Mouse (Mus musculus) hindbrain, embryonic 13.5 days (tissue): Measurements from ENCODE around the gene Rxra. TPM values are rescaled to one million over a fixed set of nuclear protein-coding genes. Genes with fewer than 3 reads are reported as not detected.

Source experiments
- ATAC-seq: fragments of 200-750 bp; cut with Nextera tagmentation; 2 replicates; pipeline ENCODE4 v1.8.0; 2017; ENCODE audit warnings: moderate TSS enrichment; ENCODE audit not compliant: low FRiP score
- H3K27ac ChIP-seq: fragments of 300-500 bp; sonication (generic); 2 replicates; pipeline ENCODE4 v1.5.1; 2015; ENCODE audit warnings: inconsistent platforms, mild to moderate bottlenecking, moderate library complexity
- H3K27me3 ChIP-seq: fragments of 300-500 bp; sonication (generic); 2 replicates; pipeline ENCODE4 v1.6.1; 2015; ENCODE audit warnings: mild to moderate bottlenecking, inconsistent platforms
- H3K36me3 ChIP-seq: fragments of 300-500 bp; sonication (generic); 2 replicates; pipeline ENCODE4 v1.6.1; 2015; ENCODE audit warnings: mild to moderate bottlenecking, inconsistent platforms
- H3K4me1 ChIP-seq: fragments of 300-500 bp; sonication (generic); replicated peaks from 2 replicates; pipeline ENCODE4 v1.6.1; 2015; ENCODE audit warnings: inconsistent platforms
- H3K4me2 ChIP-seq: fragments of 300-500 bp; sonication (generic); 2 replicates; pipeline ENCODE4 v1.6.1; 2015; ENCODE audit warnings: inconsistent platforms, mild to moderate bottlenecking, moderate library complexity
- H3K4me3 ChIP-seq: fragments of 300-500 bp; sonication (generic); 2 replicates; pipeline ENCODE4 v1.5.1; 2015; ENCODE audit warnings: mild to moderate bottlenecking, inconsistent platforms
- H3K9ac ChIP-seq: fragments of 300-500 bp; sonication (generic); 2 replicates; pipeline ENCODE4 v1.6.1; 2015; ENCODE audit warnings: mild to moderate bottlenecking, inconsistent platforms
- H3K9me3 ChIP-seq: fragments of 300-500 bp; sonication (generic); 2 replicates; pipeline ENCODE4 v1.6.1; 2016; ENCODE audit warnings: inconsistent platforms
- WGBS: fragments of 180-500 bp; shearing (Covaris S2); methylation state at CpG from one replicate; pipeline ENCODE4 v1.1.7; 2015; 5-methylcytosine and 5-hydroxymethylcytosine counted together
- polyA plus RNA-seq: library from polyadenylated mRNA; unstranded; fragments of >200 nt; fragmentation: Nextera tagmentation; extraction: Ambion mirVana; gene quantifications from 2 replicates; pipeline ENCODE4 v1.2.1, GENCODE M21; 2015

Rxra gene
- polyA plus RNA-seq, 1 experiment from 2014 or later = 4.7 TPM

DNA sequence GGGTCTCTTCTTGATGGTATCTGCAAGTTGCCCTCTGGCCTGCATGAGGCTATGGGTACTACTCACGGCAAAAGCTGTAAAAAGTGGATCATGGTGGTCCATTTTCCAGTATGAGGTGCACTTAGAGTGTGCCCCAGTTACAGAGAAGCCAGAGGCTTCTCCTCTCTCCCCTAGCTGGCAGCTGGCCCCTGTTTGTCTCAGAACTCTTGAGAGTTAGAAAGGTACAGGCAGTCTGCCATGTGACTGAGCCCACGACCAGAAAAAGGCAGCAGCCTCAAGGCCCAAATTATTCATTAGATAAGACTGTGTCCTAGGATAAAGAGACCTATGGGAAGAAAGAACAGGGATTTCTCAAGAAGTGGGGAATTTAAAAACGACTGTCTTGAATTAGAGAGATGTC, 30.8 kb upstream of the Rxra start:
- no peak for ATAC-seq
- H3K27me3 ChIP-seq = peaks cover 13% of the 10 kb centered on the region
- 63% methylated on average over 3 of the region's 3 CpGs for WGBS
- no peak overlapping the region for H3K4me3 ChIP-seq
- no peak overlapping the region for H3K27ac ChIP-seq
- H3K9ac ChIP-seq = no peak overlapping the region
- H3K4me2 ChIP-seq = no peak overlapping the region
- 0 out of 2 replicates have a peak, but pooled peaks cover 3% of the 10 kb centered on the region for H3K9me3 ChIP-seq
- H3K4me1 ChIP-seq = peaks cover 35% of the 10 kb centered on the region
- H3K36me3 ChIP-seq = no peaks in the 10 kb centered on the region

DNA sequence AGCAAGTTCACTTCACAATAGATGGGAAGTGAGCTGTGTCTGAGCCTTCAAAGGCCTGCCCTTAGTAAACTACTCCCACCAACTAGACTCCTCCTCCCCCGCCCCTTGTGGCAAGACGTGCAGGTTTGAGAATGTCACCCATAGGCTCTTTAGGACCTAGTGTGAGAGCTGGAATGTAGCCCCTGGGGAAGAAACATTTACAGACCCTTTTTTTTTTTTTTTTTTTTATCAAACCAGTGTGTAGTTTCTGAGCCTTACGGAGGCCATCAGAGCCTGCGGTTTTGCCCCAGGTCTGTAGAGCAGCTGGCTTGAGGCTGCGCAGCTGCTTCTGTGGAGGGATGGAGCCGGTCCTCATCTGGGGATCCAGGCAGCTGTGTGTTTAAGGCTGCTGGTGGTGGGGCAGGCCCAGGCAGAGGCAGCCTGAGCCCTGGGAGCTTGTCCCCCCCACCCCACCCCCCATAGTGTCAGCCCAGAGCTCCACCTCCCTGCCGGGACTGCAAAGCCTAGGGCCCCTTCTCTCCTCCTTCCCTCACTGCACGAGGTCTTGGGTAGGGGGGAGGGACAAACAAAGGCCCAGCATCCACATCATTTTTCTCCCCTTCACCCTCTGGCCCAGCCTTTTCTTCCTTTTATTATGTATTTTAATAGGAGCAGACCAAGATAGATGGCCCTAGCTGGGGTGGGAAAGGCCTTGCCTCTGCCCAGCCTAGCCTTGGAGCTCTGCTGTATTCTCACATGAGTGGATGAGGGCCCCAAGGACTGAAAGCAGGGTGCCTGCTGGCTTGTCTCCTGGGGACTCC, 26.2 kb upstream of the Rxra start:
- H3K4me3 ChIP-seq = no peak overlapping the region
- no peak overlapping the region for H3K4me2 ChIP-seq
- peaks cover 23% of the 10 kb centered on the region for H3K4me1 ChIP-seq
- peaks cover 3% of the 10 kb centered on the region; the same call in 1 of the 2 replicates for H3K27me3 ChIP-seq
- no peaks in the 10 kb centered on the region for H3K36me3 ChIP-seq
- H3K9ac ChIP-seq = peak overlapping the region; percentile 31; the same call in 1 of the 2 replicates
- H3K9me3 ChIP-seq = 0 out of 2 replicates have a peak, but pooled peaks cover 3% of the 10 kb centered on the region
- peak overlapping the region; percentile 70 for H3K27ac ChIP-seq
- ATAC-seq = peak; percentile 46; the same call in 1 of the 2 replicates
- WGBS = 16% methylated on average over 8 of the region's 8 CpGs

DNA sequence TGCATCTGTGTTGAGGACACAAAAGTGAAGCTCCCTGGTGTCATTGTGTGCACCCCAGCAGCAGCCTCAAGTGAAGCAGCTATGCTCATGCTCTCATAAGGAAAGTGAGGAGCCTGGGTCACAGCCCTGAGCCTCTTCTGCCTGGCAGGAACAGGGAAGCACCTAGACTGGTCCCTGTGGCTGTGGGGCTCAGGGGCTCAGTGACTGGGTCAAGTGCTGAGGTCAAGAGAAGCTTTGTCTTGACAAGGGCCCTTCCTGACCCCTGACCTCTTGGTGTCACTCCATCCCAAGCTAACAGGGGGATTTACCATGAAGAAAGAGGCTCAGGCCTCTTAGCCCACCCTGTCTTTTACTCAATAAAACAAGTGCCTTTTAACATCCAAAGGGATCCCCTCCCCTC, 25.2 kb upstream of the Rxra start:
- 0 out of 2 replicates have a peak overlapping the region, but pooled peaks have one; percentile 70 for H3K27ac ChIP-seq
- H3K36me3 ChIP-seq = no peaks in the 10 kb centered on the region
- H3K9me3 ChIP-seq = 0 out of 2 replicates have a peak, but pooled peaks cover 3% of the 10 kb centered on the region
- H3K4me1 ChIP-seq = peaks cover 19% of the 10 kb centered on the region
- H3K4me2 ChIP-seq = no peak overlapping the region
- no peak for ATAC-seq
- H3K27me3 ChIP-seq = peaks cover 3% of the 10 kb centered on the region; the same call in 1 of the 2 replicates
- H3K9ac ChIP-seq = no peak overlapping the region
- no peak overlapping the region for H3K4me3 ChIP-seq

DNA sequence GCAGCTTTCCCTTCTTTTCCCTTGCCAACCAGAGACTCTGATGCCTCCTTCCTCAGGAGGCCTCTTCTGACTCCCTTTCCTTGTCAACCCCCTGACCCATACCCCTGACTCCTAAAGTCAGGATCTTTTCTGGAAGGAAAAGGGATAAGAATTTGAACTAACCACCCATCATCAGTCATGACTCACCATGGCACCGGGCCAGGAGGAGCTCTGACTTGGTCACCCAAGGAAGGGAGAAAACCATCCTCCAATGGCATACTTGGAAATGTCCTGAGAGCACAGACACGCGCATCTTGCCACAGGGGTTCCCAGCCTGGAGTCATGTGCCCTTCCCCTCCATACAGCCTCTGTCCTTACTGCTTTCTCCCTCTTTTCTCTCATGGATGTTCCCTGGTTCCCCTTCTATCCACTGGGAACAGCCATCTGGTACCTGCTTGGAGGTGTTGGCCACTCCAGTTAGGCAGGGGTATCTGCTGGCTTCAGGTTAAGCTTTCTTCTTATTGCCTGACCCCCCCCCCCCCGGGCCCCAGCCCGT, 22.7 kb upstream of the Rxra start:
- Histone ChIP-seq H3K4me1 (peaks cover 19% of the 10 kb centered on the region), H3K4me2 (no peak overlapping the region), H3K4me3 (no peak overlapping the region), H3K27ac (no peak overlapping the region), H3K9ac (no peak overlapping the region), H3K27me3 (no peaks in the 10 kb centered on the region), H3K36me3 (no peaks in the 10 kb centered on the region), H3K9me3 (no peaks in the 10 kb centered on the region)
- WGBS = 69% methylated on average over 5 of the region's 5 CpGs
- no peak for ATAC-seq

DNA sequence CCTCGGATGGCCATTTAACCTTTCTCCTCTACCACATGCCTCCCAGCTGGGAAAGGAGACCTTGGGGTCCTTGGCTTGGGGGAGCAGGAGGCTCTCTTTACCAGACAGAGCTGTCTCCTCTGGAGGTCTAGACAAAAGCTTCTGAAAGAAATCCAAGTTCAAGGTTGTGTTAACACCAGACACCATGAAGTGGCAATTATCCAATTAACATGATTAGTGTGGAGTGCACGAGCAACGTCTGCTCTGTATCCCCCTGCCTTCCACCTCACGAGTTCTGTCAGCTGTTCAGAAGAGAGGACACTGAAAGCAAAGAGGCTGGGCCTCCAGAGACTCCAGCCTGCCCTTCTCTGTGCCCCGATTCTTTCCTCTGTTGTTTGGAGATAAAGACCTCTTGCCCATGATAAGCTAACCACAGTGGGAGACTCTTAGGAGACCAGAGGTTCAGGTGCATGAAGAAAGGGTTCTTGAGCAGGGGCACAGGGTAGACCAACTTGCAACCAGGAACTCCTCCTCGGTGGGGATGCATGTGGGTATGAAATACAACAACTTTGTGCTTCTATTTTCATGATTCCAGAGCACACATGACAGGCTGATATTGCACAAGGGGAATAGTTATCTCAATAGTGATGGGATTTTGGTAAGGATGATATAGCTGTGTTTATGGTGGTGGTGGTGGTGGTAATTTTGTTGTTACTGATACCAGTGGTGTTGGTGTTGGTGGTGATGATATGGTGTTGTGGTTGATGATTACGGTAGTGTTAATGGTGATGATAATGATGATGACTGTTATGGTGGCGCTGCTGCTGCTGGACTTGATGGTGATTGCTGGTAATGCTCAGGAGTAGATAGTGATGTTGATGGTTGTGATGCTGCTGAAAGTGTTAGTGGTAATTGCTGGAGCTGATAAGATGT, 21.7 kb upstream of the Rxra start:
- H3K36me3 ChIP-seq = no peaks in the 10 kb centered on the region
- H3K27me3 ChIP-seq = no peaks in the 10 kb centered on the region
- H3K27ac ChIP-seq = no peak overlapping the region
- WGBS = 60% methylated on average over 8 of the region's 8 CpGs
- no peak for ATAC-seq
- H3K4me2 ChIP-seq = no peak overlapping the region
- no peak overlapping the region for H3K9ac ChIP-seq
- H3K9me3 ChIP-seq = no peaks in the 10 kb centered on the region
- peaks cover 16% of the 10 kb centered on the region for H3K4me1 ChIP-seq
- no peak overlapping the region for H3K4me3 ChIP-seq

DNA sequence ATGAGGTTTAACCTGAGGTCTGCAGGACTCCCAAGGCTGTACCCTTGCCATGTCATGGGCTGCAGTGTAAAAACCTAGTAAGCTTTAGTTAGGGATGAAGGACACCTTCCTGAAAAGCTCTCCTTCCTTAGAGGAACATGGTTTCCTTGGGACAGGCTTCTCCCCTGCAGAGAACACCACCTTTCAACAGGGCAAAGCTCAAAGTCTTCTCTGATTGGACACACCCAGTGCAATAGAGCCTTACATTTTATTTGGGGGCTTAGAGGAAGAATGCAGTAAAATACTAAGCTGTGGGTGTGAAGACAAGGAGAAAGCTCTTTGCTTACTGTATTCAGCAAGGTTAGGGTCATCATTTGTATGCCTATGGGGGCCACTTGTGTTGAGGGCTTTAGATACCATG, 19.7 kb upstream of the Rxra start:
- H3K9ac ChIP-seq = no peak overlapping the region
- H3K4me2 ChIP-seq = no peak overlapping the region
- H3K4me3 ChIP-seq = no peak overlapping the region
- H3K4me1 ChIP-seq = no peaks in the 10 kb centered on the region
- peaks cover 6% of the 10 kb centered on the region; the same call in 1 of the 2 replicates for H3K9me3 ChIP-seq
- no peaks in the 10 kb centered on the region for H3K36me3 ChIP-seq
- no peaks in the 10 kb centered on the region for H3K27me3 ChIP-seq
- no peak overlapping the region for H3K27ac ChIP-seq
- no peak for ATAC-seq

DNA sequence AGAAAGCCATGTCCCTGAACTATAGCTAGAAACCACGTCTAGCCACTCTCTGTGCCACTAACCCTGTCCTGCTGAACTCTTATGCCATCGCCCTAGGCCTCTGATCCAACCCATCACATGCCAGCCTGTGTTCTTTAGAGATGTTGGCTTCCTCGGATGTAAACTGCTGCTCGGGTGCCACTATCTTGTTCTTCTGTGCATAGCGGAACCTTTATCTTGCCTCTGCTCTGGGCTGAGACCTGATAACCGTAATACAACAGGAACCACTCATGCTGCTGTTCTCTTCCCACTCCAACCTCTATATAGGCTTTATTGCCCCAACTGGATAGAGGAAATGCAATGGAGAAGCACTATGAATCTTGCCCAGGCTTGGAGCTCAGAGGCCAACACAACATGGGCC, 11.0 kb upstream of the Rxra start:
- Histone ChIP-seq H3K9me3 (peaks cover 5% of the 10 kb centered on the region; the same call in 1 of the 2 replicates), H3K4me1 (peaks cover 13% of the 10 kb centered on the region), H3K9ac (no peak overlapping the region), H3K4me2 (no peak overlapping the region), H3K4me3 (no peak overlapping the region), H3K27me3 (0 out of 2 replicates have a peak, but pooled peaks cover 4% of the 10 kb centered on the region), H3K36me3 (no peaks in the 10 kb centered on the region), H3K27ac (no peak overlapping the region)
- no peak for ATAC-seq
- 95% methylated on average over 6 of the region's 6 CpGs for WGBS

DNA sequence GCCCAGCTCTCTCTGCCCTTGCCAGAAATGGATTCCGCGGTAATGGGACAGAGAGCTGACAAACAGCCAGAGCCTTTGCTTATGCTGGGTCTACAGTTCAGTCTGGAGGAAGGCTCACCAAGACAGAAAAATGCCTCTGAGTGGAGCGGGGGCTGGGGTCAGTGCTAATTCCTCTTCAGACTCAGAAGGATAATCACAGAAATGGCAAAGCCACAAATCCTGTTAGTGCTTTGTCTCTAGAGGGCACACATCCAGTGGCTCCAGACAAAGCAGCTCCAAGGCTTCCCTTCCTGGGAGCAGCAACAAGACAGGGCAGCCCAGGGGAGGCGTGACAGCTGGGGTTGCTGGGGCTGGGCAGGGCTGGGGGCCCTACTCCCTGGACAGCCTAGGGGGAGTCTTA, 9.5 kb upstream of the Rxra start:
- Histone ChIP-seq H3K27me3 (0 out of 2 replicates have a peak, but pooled peaks cover 4% of the 10 kb centered on the region), H3K4me2 (no peak overlapping the region), H3K4me1 (peaks cover 26% of the 10 kb centered on the region), H3K36me3 (no peaks in the 10 kb centered on the region), H3K27ac (peak overlapping the region; percentile 48; the same call in 1 of the 2 replicates), H3K9ac (no peak overlapping the region), H3K4me3 (no peak overlapping the region), H3K9me3 (no peaks in the 10 kb centered on the region)
- 63% methylated on average over 4 of the region's 4 CpGs for WGBS
- no peak for ATAC-seq

DNA sequence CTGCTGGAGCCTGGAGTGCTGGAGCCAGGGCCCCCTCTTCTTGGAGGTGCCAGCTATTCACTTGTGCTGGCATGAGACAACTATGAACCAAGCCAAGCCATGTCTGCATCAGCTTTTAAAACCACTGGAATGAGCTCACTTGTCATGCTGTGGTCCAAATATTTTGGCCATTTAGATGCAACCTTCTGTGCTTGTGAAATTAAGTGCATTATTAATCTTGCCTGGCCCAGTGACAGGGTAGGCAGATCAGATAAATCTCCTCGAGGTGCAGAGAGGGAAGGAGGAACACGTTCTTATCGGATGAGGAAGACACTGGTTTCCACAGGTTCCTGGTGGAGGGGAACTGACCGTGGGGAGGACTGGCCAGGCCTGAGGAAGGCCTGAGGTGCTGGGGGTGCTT, 8.6 kb upstream of the Rxra start:
- WGBS = 75% methylated on average over 4 of the region's 4 CpGs
- no peak overlapping the region for H3K4me2 ChIP-seq
- no peaks in the 10 kb centered on the region for H3K9me3 ChIP-seq
- ATAC-seq = no peak
- no peak overlapping the region for H3K4me3 ChIP-seq
- H3K27me3 ChIP-seq = 0 out of 2 replicates have a peak, but pooled peaks cover 4% of the 10 kb centered on the region
- H3K4me1 ChIP-seq = peaks cover 36% of the 10 kb centered on the region
- H3K36me3 ChIP-seq = no peaks in the 10 kb centered on the region
- no peak overlapping the region for H3K9ac ChIP-seq
- H3K27ac ChIP-seq = no peak overlapping the region

DNA sequence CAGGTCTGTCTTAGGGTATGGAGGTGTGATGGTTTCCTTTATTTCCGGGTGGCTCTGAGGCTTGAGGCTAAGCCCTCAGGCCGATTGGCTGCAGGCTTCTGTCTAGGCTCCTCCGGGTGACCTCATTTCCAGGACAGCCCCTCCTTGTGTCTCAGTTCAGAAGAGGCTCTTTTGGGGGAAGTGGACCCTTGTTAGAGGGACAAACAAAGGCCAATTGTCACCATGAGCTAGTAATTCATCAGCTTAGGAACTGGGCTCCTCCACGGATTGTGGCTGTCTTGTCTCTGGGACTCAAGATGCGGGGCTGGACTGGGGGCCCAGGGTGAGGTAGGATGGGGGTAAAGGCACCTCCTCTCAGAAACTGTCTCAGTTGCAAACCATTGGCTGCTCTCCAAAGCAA, 5.5 kb upstream of the Rxra start:
- ATAC-seq = no peak

DNA sequence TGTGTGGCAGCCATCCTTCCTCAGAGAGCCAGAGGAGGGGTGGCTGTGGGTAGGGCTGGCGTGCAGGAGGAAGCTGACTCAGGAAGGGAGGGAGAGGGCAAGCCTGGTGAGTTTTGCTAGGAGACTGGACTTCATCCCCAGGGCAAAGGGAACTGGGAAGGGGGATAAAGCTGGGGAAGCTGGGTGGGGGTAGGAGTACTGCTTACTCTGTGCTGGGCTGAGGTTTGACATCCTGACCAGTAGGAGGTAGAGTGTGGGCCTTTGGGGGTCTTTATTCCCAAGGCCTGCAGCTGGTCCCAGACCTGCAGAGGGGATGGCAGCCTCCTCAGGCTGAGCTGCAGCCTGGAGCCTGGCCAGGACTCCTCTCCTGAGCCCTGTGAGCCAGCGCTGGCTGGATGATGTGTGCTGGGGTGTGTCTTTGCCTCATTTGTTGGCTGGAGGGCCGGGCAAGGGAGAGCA, 4.6 kb upstream of the Rxra start:
- H3K9me3 ChIP-seq = no peaks in the 10 kb centered on the region
- H3K27me3 ChIP-seq = 0 out of 2 replicates have a peak, but pooled peaks cover 7% of the 10 kb centered on the region
- ATAC-seq = 0 out of 2 replicates have a peak, but pooled peaks have one; percentile 34
- H3K4me1 ChIP-seq = peaks cover 41% of the 10 kb centered on the region
- H3K27ac ChIP-seq = peak overlapping the region; percentile 69
- 12% methylated on average over 3 of the region's 3 CpGs for WGBS
- no peak overlapping the region for H3K4me3 ChIP-seq
- no peak overlapping the region for H3K4me2 ChIP-seq
- H3K36me3 ChIP-seq = no peaks in the 10 kb centered on the region
- peak overlapping the region; percentile 11; the same call in 1 of the 2 replicates for H3K9ac ChIP-seq

More for the DNA sequence above, 5.5 kb upstream of the Rxra start:
- no peak overlapping the region for H3K4me2 ChIP-seq
- no peak overlapping the region for H3K9ac ChIP-seq
- H3K27me3 ChIP-seq = 0 out of 2 replicates have a peak, but pooled peaks cover 7% of the 10 kb centered on the region
- 28% methylated on average over 5 of the region's 5 CpGs for WGBS
- peaks cover 38% of the 10 kb centered on the region for H3K4me1 ChIP-seq
- H3K36me3 ChIP-seq = no peaks in the 10 kb centered on the region
- H3K9me3 ChIP-seq = no peaks in the 10 kb centered on the region
- peak overlapping the region; percentile 69; the same call in 1 of the 2 replicates for H3K27ac ChIP-seq
- H3K4me3 ChIP-seq = no peak overlapping the region
